Mouse (Mus musculus): ENCODE results near the gene Fbxo27.

DNA sequence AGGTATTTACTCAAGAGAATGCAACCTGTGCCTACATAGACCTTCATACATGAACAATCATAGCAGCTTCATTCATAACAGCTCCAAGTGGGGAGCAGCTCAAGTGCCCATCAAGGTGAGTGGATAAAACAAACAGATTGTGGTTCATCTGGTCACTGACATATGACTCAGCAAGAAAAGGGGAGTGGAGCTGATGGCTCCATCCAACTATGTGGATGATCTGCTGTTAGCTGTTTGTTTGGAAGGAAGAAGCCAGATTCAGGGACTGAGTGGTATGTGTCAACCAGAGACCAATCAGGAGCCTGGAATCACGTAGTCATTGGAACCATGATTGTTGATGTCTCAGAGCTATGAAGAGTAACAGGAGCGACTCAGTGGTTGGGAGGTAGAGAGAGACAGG lies 32.0 kb downstream of the Fbxo27 start:
- TF ChIP-seq CTCF (IDR thresholded peaks at IDR 0.05 in 2 of 3, conservative IDR thresholded peaks at IDR 0.05 in 1 of 3; ENCODE audit: control insufficient read depth in 1 of 3, insufficient read depth in 1 of 3, low read depth in 2 of 3, low read length in 3 of 3, poor library complexity in 1 of 3, severe bottlenecking in 1 of 3): no peak
- TF ChIP-seq TAL1 (IDR thresholded peaks at IDR 0.05; ENCODE audit: low read length): no peak
- no peak for TF ChIP-seq CHD1 (IDR thresholded peaks at IDR 0.05; ENCODE audit: low read depth, low read length)
- no peak for TF ChIP-seq HCFC1 (IDR thresholded peaks at IDR 0.05; ENCODE audit: low read depth, low read length)
- TF ChIP-seq GABPA (IDR thresholded peaks at IDR 0.05; ENCODE audit: low read depth, low read length): no peak
- TF ChIP-seq EP300 (IDR thresholded peaks at IDR 0.05; ENCODE audit: low read depth in 1 of 2, low read length in 2 of 2): no peak
- no peak for TF ChIP-seq NELFE (IDR thresholded peaks at IDR 0.05; ENCODE audit: low read depth, low read length)
- no peak for TF ChIP-seq GATA1 (IDR thresholded peaks at IDR 0.05; ENCODE audit: low read depth, low read length)
- TF ChIP-seq USF2 (IDR thresholded peaks at IDR 0.05; ENCODE audit: borderline replicate concordance in 1 of 2, insufficient read depth in 1 of 2, low read depth in 1 of 2, low read length in 2 of 2): no peak
- TF ChIP-seq E2F4 (IDR thresholded peaks at IDR 0.05; ENCODE audit: borderline replicate concordance, low read depth, low read length): no peak
- TF ChIP-seq POLR2AphosphoS2 (IDR thresholded peaks at IDR 0.05; ENCODE audit: low read length): no peak
- TF ChIP-seq KAT2A (conservative IDR thresholded peaks at IDR 0.05; ENCODE audit: low read depth, low read length): no peak
- no peak for TF ChIP-seq MAFK (IDR thresholded peaks at IDR 0.05; ENCODE audit: borderline replicate concordance, low read depth, low read length)

All from MEL (cell line).